Mouse (Mus musculus): ENCODE measurements at regions not wholly inside any gene's neighbourhood (a gene's known extent, or its start where the extent isn't known, plus 50 kb on each side); places are given as distances from the start of the nearest gene placed in this dataset.

DNA sequence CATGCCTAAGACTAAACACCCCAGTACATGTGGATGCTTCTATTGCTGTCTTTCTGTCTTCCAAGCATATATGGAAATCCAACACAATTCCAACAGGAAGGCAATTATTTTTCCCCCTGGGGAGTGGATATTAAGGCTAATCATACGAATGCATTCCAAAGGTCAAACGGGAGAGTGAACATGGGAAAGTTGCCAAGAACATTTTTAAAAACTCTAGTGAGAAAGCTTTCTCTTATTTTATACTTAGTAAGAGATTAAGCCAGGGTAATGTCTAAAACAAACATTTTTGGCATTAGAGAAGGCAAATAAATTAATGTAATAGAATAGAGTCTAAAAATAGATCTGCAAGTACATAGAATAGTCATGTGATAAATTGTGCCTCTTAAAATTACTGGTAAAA is 332.4 kb downstream of the Ets1 start:
- no peaks in the 10 kb centered on the region for H3K27me3 ChIP-seq
- no peak overlapping the region for H3K4me2 ChIP-seq
- H3K36me3 ChIP-seq (replicated peaks) = no peaks in the 10 kb centered on the region
- H3K4me3 ChIP-seq (replicated peaks) = no peak overlapping the region
- no peak overlapping the region for H3K27ac ChIP-seq
- no peak for ATAC-seq (ENCODE audit: low FRiP score)
- 82% methylated on average over 2 of the region's 2 CpGs for WGBS
- no peak overlapping the region for H3K9ac ChIP-seq
- no peaks in the 10 kb centered on the region for H3K9me3 ChIP-seq
- H3K4me1 ChIP-seq = 0 out of 2 replicates have a peak, but pooled peaks cover 7% of the 10 kb centered on the region

DNA sequence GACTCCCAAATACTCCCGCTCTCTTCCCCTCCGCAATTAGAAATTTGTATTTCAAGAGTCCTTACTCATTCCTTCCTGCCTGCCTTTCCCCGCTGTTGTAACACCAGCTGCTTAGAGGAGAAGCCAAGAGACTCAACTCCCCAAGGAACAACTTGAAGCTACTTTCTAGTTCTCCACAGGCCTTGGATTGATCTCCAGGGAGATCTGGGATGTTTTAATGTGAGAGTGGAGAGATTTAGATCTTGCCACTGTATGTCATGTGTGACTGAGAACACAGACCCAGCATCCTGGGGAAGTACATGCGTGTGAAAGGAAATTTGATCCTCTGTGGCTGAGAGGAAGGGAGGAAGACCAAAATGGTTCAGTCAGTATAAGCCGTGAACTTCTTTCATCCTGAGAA is 335.4 kb downstream of the Ets1 start:
- 84% methylated on average over 5 of the region's 5 CpGs for WGBS
- ATAC-seq (ENCODE audit: low FRiP score) = no peak
- Histone ChIP-seq H3K4me2 (no peak overlapping the region), H3K4me3 (replicated peaks) (no peak overlapping the region), H3K9me3 (no peaks in the 10 kb centered on the region), H3K9ac (no peak overlapping the region), H3K27me3 (peaks cover 2% of the 10 kb centered on the region; the same call in 1 of the 2 replicates), H3K4me1 (0 out of 2 replicates have a peak, but pooled peaks cover 7% of the 10 kb centered on the region), H3K36me3 (replicated peaks) (no peaks in the 10 kb centered on the region), H3K27ac (no peak overlapping the region)

DNA sequence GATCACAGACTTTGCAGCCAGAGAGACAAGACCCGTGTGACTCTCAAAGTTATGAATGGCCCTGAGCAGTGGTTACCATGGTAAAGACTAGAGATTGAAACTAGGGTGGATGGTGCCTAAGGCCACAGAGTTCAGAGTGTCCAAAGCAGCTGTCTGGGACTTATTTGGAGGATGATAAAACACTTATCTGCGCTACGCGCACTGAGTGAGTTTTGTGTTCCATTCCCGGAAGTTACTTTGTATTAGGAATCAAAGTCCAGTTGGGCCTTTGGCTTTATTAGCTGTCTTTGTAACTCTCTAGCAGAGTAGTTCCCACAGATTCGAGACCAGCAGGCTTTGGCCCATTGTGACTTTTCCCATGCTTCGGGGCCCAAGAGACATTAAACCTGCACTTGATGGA is 335.9 kb downstream of the Ets1 start:
- Histone ChIP-seq H3K27ac (no peak overlapping the region), H3K4me2 (no peak overlapping the region), H3K36me3 (replicated peaks) (no peaks in the 10 kb centered on the region), H3K9ac (no peak overlapping the region), H3K4me1 (0 out of 2 replicates have a peak, but pooled peaks cover 7% of the 10 kb centered on the region), H3K4me3 (replicated peaks) (no peak overlapping the region), H3K9me3 (no peaks in the 10 kb centered on the region), H3K27me3 (peaks cover 2% of the 10 kb centered on the region; the same call in 1 of the 2 replicates)
- 80% methylated on average over 7 of the region's 7 CpGs for WGBS
- ATAC-seq (ENCODE audit: low FRiP score) = no peak

DNA sequence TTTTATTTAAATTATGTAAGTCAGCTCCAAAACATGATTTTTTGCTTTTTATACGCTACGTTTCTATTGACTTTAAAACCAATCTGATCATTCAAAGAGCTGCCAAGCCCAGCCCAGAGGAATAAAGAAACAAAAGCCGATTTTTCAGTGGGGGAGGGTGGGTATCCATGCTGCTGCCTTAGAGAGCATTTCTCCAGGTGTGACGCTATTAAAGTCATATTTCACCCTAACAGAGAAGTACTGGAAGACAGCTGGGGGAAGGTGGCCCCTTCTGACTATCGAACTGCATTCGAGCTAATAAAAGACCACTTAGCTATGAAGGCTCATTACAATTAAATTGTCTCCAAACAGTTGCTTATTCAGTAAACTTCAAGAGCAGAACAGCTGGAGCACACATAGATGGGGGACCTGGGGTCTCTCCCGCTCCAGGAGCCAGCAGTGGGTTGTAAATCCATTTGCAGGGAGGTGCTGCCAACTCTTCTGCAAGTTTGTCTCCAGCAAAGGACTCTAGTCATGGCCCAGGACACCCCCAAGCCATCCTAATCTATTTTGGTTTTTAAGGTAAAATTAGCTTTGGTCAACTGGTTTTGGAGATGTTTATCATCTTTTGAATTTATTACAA is 336.5 kb downstream of the Ets1 start:
- Histone ChIP-seq H3K9me3 (no peaks in the 10 kb centered on the region), H3K9ac (no peak overlapping the region), H3K27ac (no peak overlapping the region), H3K4me1 (0 out of 2 replicates have a peak, but pooled peaks cover 7% of the 10 kb centered on the region), H3K4me2 (no peak overlapping the region), H3K36me3 (replicated peaks) (no peaks in the 10 kb centered on the region), H3K4me3 (replicated peaks) (no peak overlapping the region), H3K27me3 (peaks cover 2% of the 10 kb centered on the region; the same call in 1 of the 2 replicates)
- no peak for ATAC-seq (ENCODE audit: low FRiP score)
- 77% methylated on average over 7 of the region's 7 CpGs for WGBS

DNA sequence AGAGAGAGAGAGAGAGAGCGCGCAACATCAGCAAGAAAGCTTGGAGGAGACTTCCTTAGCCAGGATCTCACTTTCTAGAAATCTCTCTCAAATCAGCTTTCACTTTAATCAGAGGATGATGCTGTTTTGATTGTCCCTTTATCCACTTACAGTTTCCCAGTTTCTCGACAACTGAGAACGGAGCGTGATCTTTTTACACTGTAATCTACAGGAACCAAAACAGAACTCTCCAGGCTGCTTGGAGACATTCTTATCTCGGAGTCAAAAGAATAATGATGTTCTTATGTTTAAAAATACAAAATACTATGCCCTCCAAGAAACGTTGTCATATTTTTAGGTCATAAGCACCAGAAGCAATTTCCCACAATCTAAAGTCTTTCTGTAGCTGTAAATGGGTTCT is 341.7 kb downstream of the Ets1 start:
- H3K36me3 ChIP-seq (replicated peaks) = no peaks in the 10 kb centered on the region
- ATAC-seq (ENCODE audit: low FRiP score) = no peak
- WGBS = 88% methylated on average over 7 of the region's 7 CpGs
- H3K27me3 ChIP-seq = peaks cover 2% of the 10 kb centered on the region; the same call in 1 of the 2 replicates
- no peaks in the 10 kb centered on the region for H3K9me3 ChIP-seq
- no peak overlapping the region for H3K9ac ChIP-seq
- H3K4me2 ChIP-seq = no peak overlapping the region
- H3K27ac ChIP-seq = no peak overlapping the region
- no peaks in the 10 kb centered on the region for H3K4me1 ChIP-seq
- H3K4me3 ChIP-seq (replicated peaks) = no peak overlapping the region

DNA sequence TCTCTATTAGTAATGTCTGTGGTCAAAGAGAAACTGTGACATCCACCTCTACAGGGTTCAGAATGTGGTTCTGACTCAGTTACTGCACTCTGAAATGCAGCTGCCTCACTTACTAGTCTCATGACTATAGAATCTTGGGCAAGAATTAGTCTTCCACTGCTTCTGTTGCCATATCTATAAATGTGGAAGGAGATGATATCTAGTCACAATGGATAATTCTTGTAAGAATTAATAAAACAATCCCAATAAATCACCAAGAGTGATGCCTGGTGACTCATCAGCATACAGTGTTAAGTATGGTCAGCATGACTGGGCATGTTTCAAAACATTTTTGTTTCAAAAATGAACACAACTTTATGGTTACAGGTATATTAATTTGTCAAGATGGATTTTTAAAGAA is 344.8 kb downstream of the Ets1 start:
- no peak overlapping the region for H3K27ac ChIP-seq

DNA sequence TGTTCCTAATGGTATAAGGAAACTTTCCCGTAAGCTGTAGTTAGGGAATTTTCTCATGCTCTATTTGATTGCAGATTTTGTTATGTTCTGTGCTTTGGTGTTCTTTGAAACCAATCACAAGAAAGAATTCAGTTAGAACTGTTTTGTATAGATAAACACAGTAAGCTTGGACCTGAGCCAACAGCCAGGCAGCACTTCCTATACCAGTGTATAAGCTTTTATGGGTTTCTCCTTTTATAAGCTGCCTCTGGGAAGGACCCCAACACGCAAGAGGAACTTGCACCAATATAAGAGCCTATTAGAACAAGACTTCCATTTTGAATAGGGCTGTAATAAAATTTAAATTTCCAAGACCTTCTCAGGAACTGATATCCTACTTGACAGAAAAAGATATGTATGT is 347.2 kb downstream of the Ets1 start:
- Histone ChIP-seq H3K27ac (no peak overlapping the region), H3K9ac (no peak overlapping the region), H3K4me3 (replicated peaks) (no peak overlapping the region), H3K4me1 (no peaks in the 10 kb centered on the region), H3K4me2 (no peak overlapping the region), H3K27me3 (no peaks in the 10 kb centered on the region), H3K36me3 (replicated peaks) (no peaks in the 10 kb centered on the region), H3K9me3 (no peaks in the 10 kb centered on the region)
- WGBS = 76% methylated on average over 2 of the region's 2 CpGs
- ATAC-seq (ENCODE audit: low FRiP score) = no peak

More for the DNA sequence above, 344.8 kb downstream of the Ets1 start:
- no peak for ATAC-seq (ENCODE audit: low FRiP score)
- Histone ChIP-seq H3K36me3 (replicated peaks) (no peaks in the 10 kb centered on the region), H3K9ac (no peak overlapping the region), H3K27me3 (no peaks in the 10 kb centered on the region), H3K4me2 (no peak overlapping the region), H3K4me1 (no peaks in the 10 kb centered on the region), H3K9me3 (no peaks in the 10 kb centered on the region), H3K4me3 (replicated peaks) (no peak overlapping the region)

DNA sequence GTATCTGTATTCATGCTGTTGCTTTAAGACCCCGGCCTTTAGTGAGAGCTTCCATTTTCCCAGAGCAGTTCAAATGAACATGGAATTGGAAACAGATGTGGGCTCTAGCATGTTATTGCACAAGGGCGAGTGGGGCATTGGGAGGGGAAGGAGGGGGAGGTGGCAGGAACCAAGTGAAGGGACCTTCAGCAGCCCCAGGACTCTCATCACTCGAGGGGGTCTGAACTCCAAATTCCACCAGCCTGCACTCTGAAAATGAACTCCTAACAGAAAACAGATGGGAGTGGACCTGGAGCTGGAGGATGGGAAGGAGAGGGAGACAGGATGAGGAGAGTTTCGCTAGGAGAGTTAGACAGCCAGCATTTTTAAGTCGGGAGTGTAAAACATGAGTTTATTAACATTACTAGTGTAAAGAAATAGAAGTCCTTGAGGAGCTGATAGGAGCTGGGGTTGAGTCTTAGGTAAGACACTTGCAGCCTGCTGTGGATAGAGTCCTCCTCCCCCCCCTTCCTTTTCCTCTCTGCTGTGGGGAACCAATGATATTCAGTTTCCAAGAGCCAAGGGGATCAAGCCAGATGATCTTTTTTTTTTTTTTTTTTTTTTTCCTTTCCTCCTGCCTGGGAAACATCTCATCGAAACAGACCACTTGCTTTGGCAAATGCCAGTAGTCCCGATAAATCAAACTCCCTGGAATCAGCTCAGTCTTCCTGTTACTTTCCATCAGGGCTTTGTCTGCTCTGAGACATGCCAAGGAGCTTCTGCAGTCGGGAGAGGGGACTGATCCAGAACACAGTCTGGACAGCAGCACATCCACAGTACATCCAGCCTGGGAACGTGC is 351.0 kb downstream of the Ets1 start:
- no peaks in the 10 kb centered on the region for H3K27me3 ChIP-seq
- no peaks in the 10 kb centered on the region for H3K4me1 ChIP-seq
- H3K27ac ChIP-seq = no peak overlapping the region
- H3K4me3 ChIP-seq (replicated peaks) = no peak overlapping the region
- H3K9ac ChIP-seq = no peak overlapping the region
- H3K36me3 ChIP-seq (replicated peaks) = no peaks in the 10 kb centered on the region
- WGBS = 69% methylated on average over 9 of the region's 9 CpGs
- ATAC-seq (ENCODE audit: low FRiP score) = no peak
- no peaks in the 10 kb centered on the region for H3K9me3 ChIP-seq
- H3K4me2 ChIP-seq = no peak overlapping the region

DNA sequence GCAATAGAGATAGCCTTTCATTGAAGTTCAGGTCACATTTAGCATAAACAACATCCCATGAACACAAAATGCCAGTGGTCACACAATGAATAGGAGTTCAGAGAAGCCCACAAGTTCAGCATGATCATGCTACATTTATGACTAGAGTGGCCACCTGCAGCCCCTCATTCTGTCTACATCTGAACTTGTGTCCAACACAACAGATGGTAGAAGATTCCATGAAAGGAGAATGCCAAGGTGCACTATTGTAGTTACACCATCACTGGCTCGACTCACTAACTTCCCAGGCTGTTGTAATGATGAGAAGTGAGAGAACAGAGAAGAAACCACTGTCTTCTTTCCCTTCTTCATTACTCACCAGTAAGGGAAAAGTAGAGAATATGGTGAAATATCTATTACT is 353.0 kb downstream of the Ets1 start:
- Histone ChIP-seq H3K36me3 (replicated peaks) (no peaks in the 10 kb centered on the region), H3K27ac (no peak overlapping the region), H3K4me3 (replicated peaks) (no peak overlapping the region), H3K9me3 (no peaks in the 10 kb centered on the region), H3K4me1 (no peaks in the 10 kb centered on the region), H3K4me2 (no peak overlapping the region), H3K27me3 (no peaks in the 10 kb centered on the region), H3K9ac (no peak overlapping the region)
- no peak for ATAC-seq (ENCODE audit: low FRiP score)
- 93% methylated on average over 1 of the region's 1 CpGs for whole genome bisulfite sequencing

DNA sequence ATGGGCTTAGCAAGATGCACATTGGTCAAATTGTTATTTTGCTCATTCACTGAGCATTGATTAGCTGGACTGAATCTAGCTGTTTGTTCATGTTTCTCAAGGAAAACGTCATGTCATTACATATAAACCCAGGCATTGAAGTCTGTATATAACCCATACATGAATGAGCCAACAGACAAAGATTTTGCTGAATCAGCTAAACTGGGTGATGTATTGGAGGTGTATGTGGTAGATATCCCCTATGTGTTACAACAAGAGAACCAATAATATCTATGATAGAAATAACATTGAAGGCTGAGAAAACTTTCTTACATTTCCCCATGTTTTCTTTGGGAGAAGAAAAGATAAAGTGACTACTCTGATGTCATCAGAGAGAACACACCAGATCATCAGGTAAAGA is 362.3 kb downstream of the Ets1 start:
- Histone ChIP-seq H3K27me3 (no peaks in the 10 kb centered on the region), H3K9me3 (no peaks in the 10 kb centered on the region), H3K36me3 (replicated peaks) (no peaks in the 10 kb centered on the region), H3K27ac (no peak overlapping the region), H3K9ac (no peak overlapping the region), H3K4me3 (replicated peaks) (no peak overlapping the region), H3K4me1 (no peaks in the 10 kb centered on the region), H3K4me2 (no peak overlapping the region)
- WGBS = 81% methylated on average over 1 of the region's 1 CpGs
- no peak for ATAC-seq (ENCODE audit: low FRiP score)

DNA sequence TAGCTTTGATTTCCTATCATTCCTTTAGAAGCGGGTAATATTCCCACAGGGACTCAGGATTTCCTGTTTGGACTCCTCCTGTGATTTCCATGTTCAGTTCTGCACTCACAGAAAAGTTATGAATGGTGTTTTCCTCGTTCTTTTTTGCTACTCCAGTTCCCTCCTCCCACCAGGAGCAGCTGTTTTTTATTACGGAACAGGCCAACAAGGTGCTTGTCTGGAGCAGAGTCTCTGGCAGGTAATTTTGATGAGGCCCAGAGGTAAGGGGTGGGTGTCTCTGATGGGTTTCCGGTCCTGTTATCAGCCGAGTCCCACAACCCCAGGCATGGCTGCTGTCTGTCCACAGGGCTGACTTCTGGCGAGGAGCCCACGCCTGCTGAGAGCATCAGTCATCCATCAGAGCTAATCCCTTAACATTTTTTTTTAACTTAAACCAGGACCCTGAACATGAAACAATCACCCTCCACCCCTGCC is 364.7 kb downstream of the Ets1 start:
- WGBS = 69% methylated on average over 7 of the region's 7 CpGs
- ATAC-seq (ENCODE audit: low FRiP score) = no peak
- H3K27me3 ChIP-seq = no peaks in the 10 kb centered on the region

DNA sequence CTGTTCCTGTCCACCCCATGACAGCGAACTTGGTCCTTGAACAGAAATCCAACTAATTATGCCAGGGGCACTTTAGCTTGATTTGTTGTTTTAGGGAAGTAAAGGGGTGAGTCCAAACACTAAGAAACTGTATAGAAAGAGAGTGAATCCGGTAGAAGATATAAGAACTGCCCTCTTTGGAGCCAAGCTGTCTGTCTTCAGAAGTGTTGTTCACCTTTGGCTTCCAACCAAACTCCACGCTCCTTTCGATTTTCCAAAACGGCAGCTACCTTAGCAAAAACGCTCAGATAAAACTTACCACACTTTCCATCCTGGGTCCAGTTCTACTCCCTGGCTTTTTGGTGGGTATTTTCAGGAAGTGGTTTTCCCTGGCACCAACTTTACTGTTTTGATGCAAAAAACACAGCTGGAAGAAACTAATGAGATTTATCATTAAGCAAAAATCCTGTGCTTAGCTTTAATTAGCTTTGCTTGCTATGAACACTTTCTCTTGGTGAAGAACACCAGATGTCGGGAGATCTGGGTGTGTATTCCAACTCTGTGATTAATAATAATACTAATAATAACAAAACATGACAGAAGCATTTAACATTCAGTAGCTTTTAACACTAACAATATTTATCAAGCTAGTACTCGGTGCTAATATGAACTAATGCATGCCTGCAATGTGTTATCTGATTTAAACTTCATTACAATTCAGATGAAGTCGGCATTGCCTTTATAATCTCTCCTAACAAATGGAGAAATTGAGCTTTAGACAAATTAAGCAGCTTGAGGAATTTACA is 365.3 kb downstream of the Ets1 start:
- H3K4me1 ChIP-seq = no peaks in the 10 kb centered on the region
- H3K27ac ChIP-seq = no peak overlapping the region
- no peak for ATAC-seq (ENCODE audit: low FRiP score)
- no peak overlapping the region for H3K4me3 ChIP-seq (replicated peaks)
- no peak overlapping the region for H3K4me2 ChIP-seq
- no peaks in the 10 kb centered on the region for H3K27me3 ChIP-seq
- H3K36me3 ChIP-seq (replicated peaks) = no peaks in the 10 kb centered on the region
- 81% methylated on average over 9 of the region's 9 CpGs for WGBS
- H3K9ac ChIP-seq = no peak overlapping the region
- no peaks in the 10 kb centered on the region for H3K9me3 ChIP-seq

More for the DNA sequence above, 364.7 kb downstream of the Ets1 start:
- H3K9me3 ChIP-seq = no peaks in the 10 kb centered on the region
- no peaks in the 10 kb centered on the region for H3K4me1 ChIP-seq
- no peak overlapping the region for H3K27ac ChIP-seq
- H3K4me2 ChIP-seq = no peak overlapping the region
- H3K36me3 ChIP-seq (replicated peaks) = no peaks in the 10 kb centered on the region
- H3K9ac ChIP-seq = no peak overlapping the region
- H3K4me3 ChIP-seq (replicated peaks) = no peak overlapping the region
